Mouse (Mus musculus) neural tube, embryonic 11.5 days (tissue): ENCODE measurements around the gene Pacsin1. TPM values are rescaled to one million over a fixed set of nuclear protein-coding genes. Genes with fewer than 3 reads are reported as not detected.

Experiments
- ATAC-seq: fragments of 200-750 bp; cut with Nextera tagmentation; 2 replicates; pipeline ENCODE4 v1.8.0; 2017; ENCODE audit warnings: moderate number of reproducible peaks, mild to moderate bottlenecking, moderate TSS enrichment, moderate library complexity; ENCODE audit not compliant: insufficient read depth, low FRiP score, low TSS enrichment
- DNase-seq: peaks from one replicate; pipeline ENCODE4 v3.0.0-alpha.2; 2015; ENCODE audit warnings: low spot score
- H3K27ac ChIP-seq: fragments of 300-500 bp; sonication (generic); 2 replicates; pipeline ENCODE4 v1.5.1; 2014; ENCODE audit warnings: low read depth, mild to moderate bottlenecking, low read length
- H3K27me3 ChIP-seq: fragments of 300-500 bp; sonication (generic); 2 replicates; pipeline ENCODE4 v1.6.1; 2014; ENCODE audit warnings: mild to moderate bottlenecking, low read length, mixed read lengths; ENCODE audit not compliant: control insufficient read depth, insufficient read depth
- H3K36me3 ChIP-seq: fragments of 300-500 bp; sonication (generic); 2 replicates; pipeline ENCODE4 v1.6.1; 2014; ENCODE audit warnings: mild to moderate bottlenecking, low read length, moderate library complexity, mixed read lengths; ENCODE audit not compliant: control insufficient read depth, insufficient read depth
- H3K4me1 ChIP-seq: fragments of 300-500 bp; sonication (generic); 2 replicates; pipeline ENCODE4 v1.6.1; 2014; ENCODE audit warnings: low read length, mixed read lengths; ENCODE audit not compliant: control insufficient read depth, insufficient read depth
- H3K4me2 ChIP-seq: fragments of 300-500 bp; sonication (generic); 2 replicates; pipeline ENCODE4 v1.6.1; 2014; ENCODE audit warnings: low read depth, mild to moderate bottlenecking, moderate library complexity
- H3K4me3 ChIP-seq: fragments of 300-500 bp; sonication (generic); 2 replicates; pipeline ENCODE4 v1.5.1; 2014; ENCODE audit warnings: low read depth, low read length
- H3K9ac ChIP-seq: fragments of 300-500 bp; sonication (generic); 2 replicates; pipeline ENCODE4 v1.6.1; 2014; ENCODE audit warnings: mild to moderate bottlenecking, low read length
- H3K9me3 ChIP-seq: fragments of 300-500 bp; sonication (generic); 2 replicates; pipeline ENCODE4 v1.6.1; 2016; ENCODE audit warnings: low read length; ENCODE audit not compliant: control insufficient read depth
- WGBS: fragments of 180-500 bp; shearing (Covaris S2); extraction: QIAGEN DNeasy Blood & Tissue Kit; methylation state at CpG from one replicate; pipeline ENCODE4 v1.1.7; 2014; 5-methylcytosine and 5-hydroxymethylcytosine counted together
- polyA plus RNA-seq: library from polyadenylated mRNA; unstranded; fragments of >200 nt; fragmentation: Nextera tagmentation; extraction: Ambion mirVana; gene quantifications from 2 replicates; pipeline ENCODE4 v1.2.1, GENCODE M21; 2014

Pacsin1 gene
- polyA plus RNA-seq, 1 experiment from 2014 or later, result 4.3 TPM

- Histone ChIP-seq H3K27ac (peak overlapping the region; percentile 99), H3K27me3 (no peaks in the 10 kb centered on the region), H3K9me3 (no peaks in the 10 kb centered on the region), H3K4me3 (peak overlapping the region; percentile 97), H3K9ac (peak overlapping the region; percentile 99), H3K4me2 (peak overlapping the region; percentile 70), H3K36me3 (no peaks in the 10 kb centered on the region; the same call in 1 of the 2 replicates), H3K4me1 (peaks cover 13% of the 10 kb centered on the region)
- ATAC-seq (no peak), DNase-seq (peak; percentile 50)
- 2% methylated on average over 23 of the region's 23 CpGs for WGBS
Measured at GRCm38 (mm10) chr17:27621705-27622531, 33.4 kb upstream of the Pacsin1 start.

GRCm38 (mm10) chr17:27622611-27623359 is 32.5 kb upstream of the Pacsin1 start:
- Histone ChIP-seq H3K27me3 (no peaks in the 10 kb centered on the region), H3K9ac (peak overlapping the region; percentile 99), H3K4me3 (peak overlapping the region; percentile 97), H3K36me3 (no peaks in the 10 kb centered on the region; the same call in 1 of the 2 replicates), H3K9me3 (no peaks in the 10 kb centered on the region), H3K4me1 (peaks cover 13% of the 10 kb centered on the region), H3K4me2 (peak overlapping the region; percentile 70), H3K27ac (peak overlapping the region; percentile 99)
- peak; percentile 54; the same call in 1 of the 2 replicates for ATAC-seq
- WGBS, result under 1% methylated on average over 68 of the region's 80 CpGs
- peak; percentile 83 for DNase-seq

GRCm38 (mm10) chr17:27623360-27624326 is 31.7 kb upstream of the Pacsin1 start, which contains the start of gene Nudt3:
Gene Nudt3, minus strand, starts transcription at chr17:27623495.
- peak within 1 kb of the TSS; percentile 97 for H3K4me3 ChIP-seq
- ATAC-seq (peak; percentile 82), DNase-seq (peak; percentile 96)
- H3K4me2 ChIP-seq, result peak within 1 kb of the TSS; percentile 70
- no peaks in the 10 kb centered on the region; the same call in 1 of the 2 replicates for H3K36me3 ChIP-seq
- no peaks in the 10 kb centered on the region for H3K9me3 ChIP-seq
- peak within 1 kb of the TSS; percentile 99 for H3K27ac ChIP-seq
- H3K4me1 ChIP-seq, result peaks cover 13% of the 10 kb centered on the region
- peak within 1 kb of the TSS; percentile 99 for H3K9ac ChIP-seq
- 8% methylated on average over 78 of the region's 91 CpGs for WGBS
- no peaks in the 10 kb centered on the region for H3K27me3 ChIP-seq

GRCm38 (mm10) chr17:27625455-27626251 is 29.7 kb upstream of the Pacsin1 start:
- no peak for DNase-seq
- Histone ChIP-seq H3K27me3 (no peaks in the 10 kb centered on the region), H3K27ac (no peak overlapping the region), H3K36me3 (peaks cover 3% of the 10 kb centered on the region; the same call in 1 of the 2 replicates), H3K4me3 (no peak overlapping the region), H3K9me3 (no peaks in the 10 kb centered on the region), H3K4me1 (peaks cover 5% of the 10 kb centered on the region), H3K4me2 (no peak overlapping the region), H3K9ac (no peak overlapping the region)
- 43% methylated on average over 7 of the region's 7 CpGs for WGBS
- ATAC-seq, result no peak

- DNase-seq (peak; percentile 31), ATAC-seq (peak; percentile 21; the same call in 1 of the 2 replicates)
- peaks cover 11% of the 10 kb centered on the region for H3K36me3 ChIP-seq
- no peak overlapping the region for H3K9ac ChIP-seq
- no peak overlapping the region for H3K27ac ChIP-seq
- H3K4me1 ChIP-seq, result no peaks in the 10 kb centered on the region
- no peak overlapping the region for H3K4me3 ChIP-seq
- no peaks in the 10 kb centered on the region for H3K27me3 ChIP-seq
- no peaks in the 10 kb centered on the region for H3K9me3 ChIP-seq
- H3K4me2 ChIP-seq, result no peak overlapping the region
- 9% methylated on average over 5 of the region's 5 CpGs for WGBS
Measured at GRCm38 (mm10) chr17:27626681-27627080, 28.6 kb upstream of the Pacsin1 start.

GRCm38 (mm10) chr17:27627451-27627850 is 27.9 kb upstream of the Pacsin1 start:
- H3K27ac ChIP-seq, result no peak overlapping the region
- H3K4me1 ChIP-seq, result no peaks in the 10 kb centered on the region
- H3K36me3 ChIP-seq, result peaks cover 18% of the 10 kb centered on the region
- no peaks in the 10 kb centered on the region for H3K27me3 ChIP-seq
- WGBS, result 50% methylated on average over 5 of the region's 5 CpGs
- H3K4me2 ChIP-seq, result no peak overlapping the region
- no peak overlapping the region for H3K9ac ChIP-seq
- DNase-seq, result peak; percentile 25
- no peak overlapping the region for H3K4me3 ChIP-seq
- H3K9me3 ChIP-seq, result no peaks in the 10 kb centered on the region
- no peak for ATAC-seq

GRCm38 (mm10) chr17:27628376-27628775 is 26.9 kb upstream of the Pacsin1 start:
- Histone ChIP-seq H3K9ac (no peak overlapping the region), H3K27me3 (no peaks in the 10 kb centered on the region), H3K36me3 (peaks cover 22% of the 10 kb centered on the region), H3K9me3 (no peaks in the 10 kb centered on the region), H3K4me2 (no peak overlapping the region), H3K27ac (no peak overlapping the region), H3K4me3 (no peak overlapping the region), H3K4me1 (peaks cover under 1% of the 10 kb centered on the region; the same call in 1 of the 2 replicates)
- WGBS, result 92% methylated on average over 8 of the region's 8 CpGs
- ATAC-seq (no peak), DNase-seq (no peak)
